Mouse (Mus musculus) bone marrow macrophage, adult 2 months (primary cell): ENCODE measurements around the gene Ptges.

ENCODE experiments used
- CTCF ChIP-seq: IDR thresholded peaks from 2 replicates; pipeline ENCODE4 v1.5.1; 2012; ENCODE audit warnings: low read depth, mild to moderate bottlenecking, low read length, moderate library complexity
- POLR2A ChIP-seq: IDR thresholded peaks from 2 replicates; pipeline ENCODE4 v1.6.1; 2012; ENCODE audit warnings: mild to moderate bottlenecking, low read depth, low read length, borderline replicate concordance

- TF ChIP-seq POLR2A (no peak), CTCF (no peak)
These were observed 64.2 kb downstream of the Ptges start for GRCm38 (mm10) chr2:30865426-30865825.
